Mouse (Mus musculus) myocyte (in vitro differentiated cells): ENCODE data around the gene Akap10. TPM values are rescaled to one million over a fixed set of nuclear protein-coding genes. Genes with fewer than 3 reads are reported as not detected.

Experiments
- H3K27me3 ChIP-seq: one replicate; pipeline ENCODE4 v1.6.1; 2011; ENCODE audit not compliant: control insufficient read depth, insufficient read depth, insufficient read length
- H3K36me3 ChIP-seq: one replicate; pipeline ENCODE4 v1.6.1; 2011; ENCODE audit not compliant: control insufficient read depth, insufficient read depth
- H3K4me2 ChIP-seq: one replicate; pipeline ENCODE4 v1.6.1; 2011; ENCODE audit warnings: low read depth, control low read depth
- H3K4me3 ChIP-seq: one replicate; pipeline ENCODE4 v1.5.1; 2011; ENCODE audit warnings: mild to moderate bottlenecking, control low read depth, moderate library complexity
- H3K79me2 ChIP-seq: one replicate; pipeline ENCODE4 v1.6.1; 2011; ENCODE audit not compliant: control insufficient read depth, insufficient read depth
- H3ac ChIP-seq: one replicate; pipeline ENCODE4 v1.6.1; 2011; ENCODE audit not compliant: control insufficient read depth, insufficient read length
- CEBPB ChIP-seq: IDR thresholded peaks from 2 replicates; pipeline ENCODE4 v1.6.1; 2011; ENCODE audit warnings: mild to moderate bottlenecking, moderate library complexity; ENCODE audit not compliant: poor library complexity, insufficient read depth, severe bottlenecking
- E2F4 ChIP-seq: IDR thresholded peaks from one replicate; pipeline ENCODE4 v1.6.1; 2011; ENCODE audit warnings: mild to moderate bottlenecking, control low read depth, moderate library complexity; ENCODE audit not compliant: insufficient read depth
- MAX ChIP-seq: IDR thresholded peaks from one replicate; pipeline ENCODE4 v1.6.1; 2011; ENCODE audit warnings: low read depth, mild to moderate bottlenecking, control low read depth
- MYOD1 ChIP-seq, 3 experiments: IDR thresholded peaks; one replicate each; pipeline ENCODE4 v1.6.1; 2011; ENCODE audit warnings: control low read depth in 2 of 3, low read depth in 2 of 3, mild to moderate bottlenecking in 2 of 3, moderate library complexity in 1 of 3; ENCODE audit not compliant: insufficient read length in 2 of 3, control insufficient read depth in 1 of 3
- MYOG ChIP-seq, 3 experiments: IDR thresholded peaks; one replicate each; pipeline ENCODE4 v1.6.1; 2011; ENCODE audit warnings: control low read depth in 2 of 3, low read depth in 2 of 3, mild to moderate bottlenecking in 2 of 3; ENCODE audit not compliant: insufficient read length in 2 of 3, control insufficient read depth in 1 of 3, insufficient read depth in 1 of 3
- POLR2A ChIP-seq: IDR thresholded peaks from one replicate; pipeline ENCODE4 v1.6.1; 2011; ENCODE audit warnings: low read depth, mild to moderate bottlenecking, control low read depth, moderate library complexity; ENCODE audit not compliant: insufficient read length
- POLR2AphosphoS2 ChIP-seq: IDR thresholded peaks from one replicate; pipeline ENCODE4 v1.6.1; 2011; ENCODE audit warnings: low read depth, control low read depth; ENCODE audit not compliant: insufficient read length
- REST ChIP-seq: IDR thresholded peaks from one replicate; pipeline ENCODE4 v1.6.1; 2011; ENCODE audit warnings: mild to moderate bottlenecking, control low read depth, moderate library complexity; ENCODE audit not compliant: insufficient read depth, insufficient read length
- SRF ChIP-seq: IDR thresholded peaks from one replicate; pipeline ENCODE4 v1.6.1; 2011; ENCODE audit warnings: low read depth; ENCODE audit not compliant: control insufficient read depth, insufficient read length
- TCF12 ChIP-seq: IDR thresholded peaks from one replicate; pipeline ENCODE4 v1.6.1; 2011; ENCODE audit warnings: mild to moderate bottlenecking, control low read depth; ENCODE audit not compliant: poor library complexity, insufficient read depth, severe bottlenecking
- TCF3 ChIP-seq: IDR thresholded peaks from one replicate; pipeline ENCODE4 v1.6.1; 2011; ENCODE audit warnings: low read depth, control low read depth; ENCODE audit not compliant: insufficient read length
- USF1 ChIP-seq: IDR thresholded peaks from one replicate; pipeline ENCODE4 v1.6.1; 2011; ENCODE audit warnings: low read depth, mild to moderate bottlenecking, control low read depth, moderate library complexity
- polyA plus RNA-seq: library from polyadenylated mRNA; unstranded; fragments of >200 nt; fragmentation: generic; extraction: Trizol; gene quantifications from one replicate; pipeline ENCODE4 v1.2.1, GENCODE M21; 2012; ENCODE audit warnings: missing spikeins

Gene Akap10
- polyA plus RNA-seq, 1 experiment: 6.1 TPM

DNA sequence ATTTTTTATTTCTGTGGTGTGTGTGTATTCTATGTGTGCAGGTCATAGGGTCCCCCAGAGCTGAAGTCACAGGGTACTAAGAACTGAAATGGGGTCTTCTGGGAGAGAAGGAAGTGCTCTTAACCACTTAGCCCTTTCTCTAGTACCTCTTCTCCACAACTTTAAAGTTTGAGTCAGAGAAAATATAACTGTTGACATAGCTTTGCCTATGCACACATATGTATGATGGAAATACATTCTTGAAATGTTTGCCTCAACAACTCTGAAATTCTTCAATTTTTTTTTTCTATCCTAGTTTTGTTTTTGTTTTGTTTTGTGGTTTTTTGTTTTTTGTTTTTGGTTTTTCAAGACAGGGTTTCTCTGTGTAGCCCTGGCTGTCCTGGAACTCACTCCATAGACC lies 21.7 kb downstream of the Akap10 start:
- H3K79me2 ChIP-seq: peaks cover 5% of the 10 kb centered on the region
- peaks cover 54% of the 10 kb centered on the region for H3K36me3 ChIP-seq
- no peaks in the 10 kb centered on the region for H3K27me3 ChIP-seq
- no peak overlapping the region for H3K4me2 ChIP-seq
- H3K4me3 ChIP-seq: no peak overlapping the region
- H3ac ChIP-seq: no peak overlapping the region
- TF ChIP-seq CEBPB (no peak), POLR2A (no peak), TCF12 (no peak), SRF (no peak), USF1 (no peak), TCF3 (no peak), MYOG (IDR thresholded peaks at IDR 0.05; ENCODE audit: control insufficient read depth in 1 of 3, insufficient read depth in 1 of 3, insufficient read length in 2 of 3, low read depth in 2 of 3) (no peak), MAX (no peak), E2F4 (no peak), POLR2AphosphoS2 (no peak)

- no peak overlapping the region for H3K4me2 ChIP-seq
- H3K79me2 ChIP-seq: no peaks in the 10 kb centered on the region
- peaks cover 40% of the 10 kb centered on the region for H3K36me3 ChIP-seq
- no peak for TF ChIP-seq E2F4
- TF ChIP-seq POLR2AphosphoS2: no peak
- TF ChIP-seq MYOG (IDR thresholded peaks at IDR 0.05; ENCODE audit: control insufficient read depth in 1 of 3, insufficient read depth in 1 of 3, insufficient read length in 2 of 3, low read depth in 2 of 3): no peak
- no peak for TF ChIP-seq TCF3
- no peak for TF ChIP-seq REST
- TF ChIP-seq POLR2A: no peak
- TF ChIP-seq CEBPB: no peak
- TF ChIP-seq MAX: no peak
- TF ChIP-seq USF1: no peak
- TF ChIP-seq TCF12: no peak
- no peak for TF ChIP-seq SRF
- TF ChIP-seq MYOD1 (IDR thresholded peaks at IDR 0.05; ENCODE audit: control insufficient read depth in 1 of 3, insufficient read length in 2 of 3, low read depth in 2 of 3): no peak
- H3K27me3 ChIP-seq: no peaks in the 10 kb centered on the region
- no peak overlapping the region for H3ac ChIP-seq
- no peak overlapping the region for H3K4me3 ChIP-seq
Observed at GRCm38 (mm10) chr11:61882183-61882582, 47.9 kb downstream of the Akap10 start.

DNA sequence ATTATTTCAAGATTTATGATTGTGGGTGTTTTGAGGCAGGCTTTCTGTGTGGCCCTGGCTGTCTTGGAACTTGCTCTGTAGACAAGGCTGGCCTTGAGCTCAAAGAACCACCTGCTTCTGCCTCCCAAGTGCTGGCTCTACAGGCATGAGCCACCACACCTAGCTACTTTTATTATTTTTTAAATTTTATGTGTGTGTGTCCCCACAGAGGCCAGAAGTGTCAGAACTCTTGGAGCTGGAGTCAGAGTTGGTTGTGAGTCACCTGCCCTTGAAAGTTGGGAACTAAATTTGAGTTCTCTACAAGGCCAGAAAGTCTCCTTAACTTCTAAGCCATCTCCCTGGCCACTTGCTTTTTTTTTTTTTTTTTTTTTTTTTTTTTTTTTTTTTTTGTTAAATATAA lies 50.1 kb downstream of the Akap10 start:
- TF ChIP-seq MYOG (IDR thresholded peaks at IDR 0.05; ENCODE audit: control insufficient read depth in 1 of 3, insufficient read depth in 1 of 3, insufficient read length in 2 of 3, low read depth in 2 of 3): no peak
- no peak for TF ChIP-seq REST
- no peak for TF ChIP-seq TCF12
- TF ChIP-seq CEBPB: no peak
- no peak for TF ChIP-seq POLR2AphosphoS2
- no peak for TF ChIP-seq E2F4
- no peak for TF ChIP-seq USF1
- no peak for TF ChIP-seq TCF3
- no peak for TF ChIP-seq POLR2A
- TF ChIP-seq MYOD1 (IDR thresholded peaks at IDR 0.05; ENCODE audit: control insufficient read depth in 1 of 3, insufficient read length in 2 of 3, low read depth in 2 of 3): no peak
- no peak for TF ChIP-seq MAX
- TF ChIP-seq SRF: no peak
- Histone ChIP-seq H3K4me2 (no peak overlapping the region), H3K4me3 (no peak overlapping the region), H3K27me3 (no peaks in the 10 kb centered on the region), H3K79me2 (no peaks in the 10 kb centered on the region), H3K36me3 (peaks cover 32% of the 10 kb centered on the region), H3ac (no peak overlapping the region)

DNA sequence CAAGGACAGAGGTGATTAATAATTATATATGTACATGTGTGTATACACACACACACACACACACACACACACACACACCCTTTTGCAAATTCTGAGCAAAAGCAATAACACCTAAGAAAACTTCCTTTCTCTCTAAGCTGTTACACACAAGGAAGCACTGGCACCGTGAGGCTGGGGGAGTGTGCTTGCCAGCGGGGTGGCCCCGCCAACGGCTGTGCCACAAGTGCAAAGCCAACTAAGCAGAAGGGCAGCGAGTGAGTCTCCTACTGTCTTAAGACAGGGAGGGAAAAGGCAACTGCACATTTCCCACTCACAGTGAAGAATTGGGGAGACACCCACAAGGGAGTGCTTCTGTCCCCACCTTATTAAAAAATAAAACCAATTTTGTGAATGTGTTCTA lies 58.2 kb downstream of the Akap10 start:
- H3K4me3 ChIP-seq: no peak overlapping the region
- no peak overlapping the region for H3ac ChIP-seq
- no peak overlapping the region for H3K4me2 ChIP-seq
- no peak for TF ChIP-seq TCF3
- no peak for TF ChIP-seq MYOG (IDR thresholded peaks at IDR 0.05; ENCODE audit: control insufficient read depth in 1 of 3, insufficient read depth in 1 of 3, insufficient read length in 2 of 3, low read depth in 2 of 3)
- no peak for TF ChIP-seq POLR2A
- TF ChIP-seq SRF: no peak
- TF ChIP-seq USF1: no peak
- TF ChIP-seq REST: no peak
- TF ChIP-seq POLR2AphosphoS2: no peak
- no peak for TF ChIP-seq CEBPB
- H3K36me3 ChIP-seq: peaks cover 40% of the 10 kb centered on the region
- no peaks in the 10 kb centered on the region for H3K27me3 ChIP-seq
- no peaks in the 10 kb centered on the region for H3K79me2 ChIP-seq

DNA sequence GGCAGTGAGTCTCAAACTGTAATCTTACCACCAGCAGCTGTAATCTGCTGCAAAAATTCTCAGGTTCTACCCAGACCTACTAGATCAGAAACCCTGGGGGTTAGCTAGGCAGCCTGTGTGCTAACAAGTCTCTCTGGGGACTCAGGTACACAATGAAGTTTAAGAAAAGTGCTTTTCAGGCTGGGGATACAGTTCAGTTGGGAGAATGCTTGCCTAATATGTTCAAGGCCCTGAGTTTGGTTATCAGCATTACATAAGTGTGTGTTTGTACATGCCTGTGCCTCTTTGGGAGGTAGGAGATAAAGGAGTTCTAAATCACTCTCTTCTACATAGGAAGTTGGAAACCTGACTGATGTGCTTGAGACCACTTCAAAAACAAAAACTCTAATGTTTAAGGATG lies 63.2 kb downstream of the Akap10 start:
- Histone ChIP-seq H3K4me2 (no peak overlapping the region), H3K36me3 (peaks cover 18% of the 10 kb centered on the region), H3K4me3 (no peak overlapping the region), H3ac (no peak overlapping the region), H3K27me3 (no peaks in the 10 kb centered on the region), H3K79me2 (no peaks in the 10 kb centered on the region)
- TF ChIP-seq MAX: no peak
